Mouse (Mus musculus): Measurements from ENCODE around the gene Rnf207. TPM values are rescaled to one million over a fixed set of nuclear protein-coding genes. Genes with fewer than 3 reads are reported as not detected.
A peak's percentile ranks its signal among the peaks of the same experiment; 100 is the strongest.

Gene Rnf207
- polyA plus RNA-seq, 1 experiment from 2014 or later = 8.8 TPM

GRCm38 (mm10) chr4:152345120-152345889 lies 26.5 kb upstream of the Rnf207 start:
- no peak overlapping the region for H3K4me2 ChIP-seq
- H3K4me3 ChIP-seq = no peak overlapping the region
- H3K36me3 ChIP-seq = no peaks in the 10 kb centered on the region
- ATAC-seq (ENCODE audit: low FRiP score, low read depth) = no peak
- no peak overlapping the region for H3K27ac ChIP-seq (replicated peaks)
- H3K27me3 ChIP-seq = no peaks in the 10 kb centered on the region
- H3K9ac ChIP-seq = no peak overlapping the region
- 60% methylated on average over 7 of the region's 7 CpGs for whole genome bisulfite sequencing
- no peaks in the 10 kb centered on the region for H3K9me3 ChIP-seq
- H3K4me1 ChIP-seq (replicated peaks) = peaks cover 70% of the 10 kb centered on the region

DNA sequence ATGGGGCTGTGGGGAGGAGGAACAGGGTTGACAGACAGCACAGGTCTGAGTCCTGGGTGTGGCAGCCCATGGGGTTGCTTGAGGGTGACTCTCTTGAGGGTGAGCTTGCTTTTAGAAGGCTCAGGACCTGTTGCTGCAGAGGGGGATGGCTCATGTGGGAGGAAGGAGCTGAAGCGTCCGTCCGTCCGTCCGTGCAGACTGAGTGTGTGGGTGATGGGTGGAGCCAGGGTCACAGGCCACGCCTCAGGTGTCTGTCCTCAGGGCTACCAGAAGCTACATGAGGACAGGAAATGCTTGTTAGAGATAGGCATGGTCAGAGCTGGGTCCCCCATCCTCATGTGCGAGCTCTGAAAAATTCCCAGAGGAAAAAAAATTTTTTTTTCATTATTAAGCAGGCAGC lies 25.9 kb upstream of the Rnf207 start:
- H3K27me3 ChIP-seq = no peaks in the 10 kb centered on the region
- peaks cover 70% of the 10 kb centered on the region for H3K4me1 ChIP-seq (replicated peaks)
- no peak overlapping the region for H3K4me2 ChIP-seq
- H3K4me3 ChIP-seq = no peak overlapping the region
- no peaks in the 10 kb centered on the region for H3K9me3 ChIP-seq
- H3K36me3 ChIP-seq = no peaks in the 10 kb centered on the region
- WGBS = 65% methylated on average over 7 of the region's 7 CpGs
- no peak overlapping the region for H3K27ac ChIP-seq (replicated peaks)
- no peak for ATAC-seq (ENCODE audit: low FRiP score, low read depth)
- H3K9ac ChIP-seq = no peak overlapping the region

DNA sequence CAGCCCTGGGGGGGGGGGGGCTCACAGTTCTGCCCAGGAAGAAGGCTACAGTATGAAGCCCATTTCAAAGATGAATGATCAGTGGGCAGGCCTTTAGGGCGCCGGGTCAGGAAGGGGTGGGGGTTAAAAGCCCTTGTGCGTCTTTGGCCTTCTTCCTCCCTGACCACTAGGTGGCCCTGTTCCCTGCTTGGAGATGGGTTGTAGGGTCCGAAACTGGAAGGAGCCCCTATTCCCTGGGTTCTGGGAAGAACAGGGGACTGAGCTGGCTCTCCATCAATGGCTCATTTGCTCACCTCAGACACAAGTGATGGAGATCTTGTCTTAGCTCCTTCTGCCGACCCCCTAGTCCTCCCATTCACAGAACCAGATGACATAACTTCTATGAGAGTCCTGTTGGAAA lies 24.5 kb upstream of the Rnf207 start:
- Histone ChIP-seq H3K4me3 (no peak overlapping the region), H3K4me1 (replicated peaks) (peaks cover 67% of the 10 kb centered on the region), H3K9me3 (no peaks in the 10 kb centered on the region), H3K9ac (no peak overlapping the region), H3K4me2 (no peak overlapping the region), H3K27me3 (no peaks in the 10 kb centered on the region), H3K27ac (replicated peaks) (no peak overlapping the region), H3K36me3 (no peaks in the 10 kb centered on the region)
- ATAC-seq (ENCODE audit: low FRiP score, low read depth) = no peak
- WGBS = 12% methylated on average over 5 of the region's 5 CpGs

GRCm38 (mm10) chr4:152340584-152341284 lies 21.9 kb upstream of the Rnf207 start:
- 35% methylated on average over 15 of the region's 15 CpGs for WGBS
- H3K9ac ChIP-seq = no peak overlapping the region

DNA sequence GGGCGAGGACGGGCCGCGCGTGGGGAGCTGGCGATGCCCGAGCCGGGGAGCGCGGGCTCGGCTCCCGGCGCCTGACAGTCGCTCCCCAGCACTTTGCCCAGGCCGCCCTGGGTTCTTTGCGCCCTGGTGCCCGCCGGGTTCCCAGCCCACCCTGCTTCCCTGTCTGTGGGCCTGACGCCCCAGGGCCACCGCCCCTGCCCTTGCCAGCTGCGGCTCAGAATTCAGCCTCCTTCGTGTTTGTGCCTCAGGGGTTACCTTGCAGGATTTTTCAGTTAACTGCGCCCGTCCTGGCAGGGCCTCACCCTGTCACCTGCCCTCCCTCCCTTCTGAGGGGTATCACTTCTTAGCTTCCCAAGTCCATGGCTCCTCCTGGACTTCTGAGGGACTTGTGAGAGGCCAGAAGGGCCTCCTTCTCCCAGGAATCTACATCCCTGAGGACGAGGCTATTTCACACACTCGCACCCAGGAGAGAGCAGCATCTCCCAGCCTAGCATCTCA lies 20.5 kb upstream of the Rnf207 start:
- 0 out of 2 replicates have a peak, but pooled peaks cover 3% of the 10 kb centered on the region for H3K36me3 ChIP-seq
- H3K27me3 ChIP-seq = no peaks in the 10 kb centered on the region
- no peaks in the 10 kb centered on the region for H3K9me3 ChIP-seq
- H3K27ac ChIP-seq (replicated peaks) = peak overlapping the region; percentile 84
- peak overlapping the region; percentile 90 for H3K9ac ChIP-seq
- H3K4me2 ChIP-seq = peak overlapping the region; percentile 82
- peaks cover 54% of the 10 kb centered on the region for H3K4me1 ChIP-seq (replicated peaks)
- ATAC-seq (ENCODE audit: low FRiP score, low read depth) = peak; percentile 23; the same call in 1 of the 2 replicates
- WGBS = 2% methylated on average over 23 of the region's 26 CpGs
- peak overlapping the region; percentile 79 for H3K4me3 ChIP-seq

More at GRCm38 (mm10) chr4:152340584-152341284, 21.9 kb upstream of the Rnf207 start:
- Histone ChIP-seq H3K4me3 (peak overlapping the region; percentile 79), H3K4me1 (replicated peaks) (peaks cover 64% of the 10 kb centered on the region), H3K27ac (replicated peaks) (no peak overlapping the region), H3K27me3 (no peaks in the 10 kb centered on the region), H3K36me3 (0 out of 2 replicates have a peak, but pooled peaks cover 3% of the 10 kb centered on the region), H3K4me2 (peak overlapping the region; percentile 82), H3K9me3 (no peaks in the 10 kb centered on the region)
- ATAC-seq (ENCODE audit: low FRiP score, low read depth) = no peak

DNA sequence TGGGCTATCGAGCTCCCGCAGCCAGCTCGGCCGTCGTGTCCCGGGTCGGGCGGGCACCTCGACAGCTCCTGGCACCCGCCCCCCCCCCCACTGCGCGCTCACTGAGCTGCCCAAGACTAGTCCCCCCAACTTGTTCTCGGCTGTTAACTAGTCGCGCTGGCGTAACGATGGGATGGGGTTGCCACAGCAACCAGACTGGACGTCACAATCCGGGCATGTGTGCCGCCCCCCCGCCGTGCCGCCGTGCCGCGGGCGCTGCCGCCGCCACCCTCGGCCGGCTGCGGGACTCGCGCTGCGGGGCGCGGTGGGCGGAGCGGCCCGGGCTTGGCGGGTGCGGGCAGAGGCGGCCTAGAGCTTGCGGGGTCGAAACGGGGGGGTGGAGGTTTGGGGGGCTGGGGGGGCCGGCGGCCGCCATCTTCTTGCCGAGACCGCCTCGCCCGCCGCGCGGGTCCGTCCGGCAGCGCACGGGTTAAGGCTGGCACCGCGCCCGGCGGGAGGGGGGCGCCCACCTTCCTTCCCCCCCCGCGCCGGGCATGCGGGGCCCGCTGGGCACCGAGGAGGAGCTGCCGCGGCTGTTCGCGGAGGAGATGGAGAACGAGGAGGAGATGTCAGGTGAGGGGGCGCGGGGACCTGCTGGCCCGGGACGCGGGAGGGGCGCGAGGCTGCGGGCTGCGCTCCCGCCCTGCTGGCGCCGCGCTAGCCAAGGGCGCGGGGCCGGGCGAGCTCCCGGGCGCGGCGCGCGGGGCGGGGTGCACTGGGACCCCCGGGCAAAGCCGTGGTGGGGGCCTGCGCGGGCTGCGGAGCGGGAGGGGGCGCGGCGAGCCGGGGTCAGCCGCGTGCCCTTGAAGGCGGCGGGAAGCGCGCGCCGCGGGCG lies 19.9 kb upstream of the Rnf207 start, which contains the start of gene Chd5:
Chd5 (plus strand) TSS at position 233 of the 874 bp plus-strand sequence.
- ATAC-seq (ENCODE audit: low FRiP score, low read depth) = peak; percentile 44
- Histone ChIP-seq H3K9me3 (no peaks in the 10 kb centered on the region), H3K4me3 (peak within 1 kb of the TSS; percentile 79), H3K27ac (replicated peaks) (peak within 1 kb of the TSS; percentile 84), H3K4me2 (peak within 1 kb of the TSS; percentile 82), H3K9ac (peak within 1 kb of the TSS; percentile 90), H3K4me1 (replicated peaks) (peaks cover 49% of the 10 kb centered on the region), H3K27me3 (no peaks in the 10 kb centered on the region), H3K36me3 (0 out of 2 replicates have a peak, but pooled peaks cover 9% of the 10 kb centered on the region)
- WGBS = under 1% methylated on average over 73 of the region's 120 CpGs

- H3K4me1 ChIP-seq (replicated peaks) = peaks cover 46% of the 10 kb centered on the region
Observed at GRCm38 (mm10) chr4:152337772-152338171, 19.0 kb upstream of the Rnf207 start.

DNA sequence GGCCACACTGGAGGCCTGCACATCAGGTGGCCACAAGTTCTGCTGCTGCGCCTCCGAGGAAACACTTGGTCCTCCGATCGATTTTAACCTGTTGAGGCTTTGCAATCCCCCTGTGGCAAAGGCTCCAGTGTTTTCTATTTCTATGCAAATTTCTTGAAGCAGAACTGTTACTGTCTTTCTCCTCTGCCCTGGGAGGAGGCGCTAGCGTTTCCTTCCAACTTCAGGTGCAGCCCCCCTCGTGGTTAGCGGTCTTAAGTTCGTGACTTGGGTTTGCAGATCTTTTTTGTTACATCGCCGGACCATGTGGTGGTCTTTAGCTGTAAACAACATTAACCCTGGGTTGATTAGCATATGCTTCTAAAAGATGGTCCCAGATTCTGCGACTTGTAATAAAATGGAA lies 14.8 kb upstream of the Rnf207 start:
- H3K36me3 ChIP-seq = peaks cover 50% of the 10 kb centered on the region
- H3K9me3 ChIP-seq = no peaks in the 10 kb centered on the region
- no peak overlapping the region for H3K27ac ChIP-seq (replicated peaks)
- no peak for ATAC-seq (ENCODE audit: low FRiP score, low read depth)
- H3K4me2 ChIP-seq = no peak overlapping the region
- H3K4me3 ChIP-seq = no peak overlapping the region
- H3K27me3 ChIP-seq = no peaks in the 10 kb centered on the region
- peaks cover 10% of the 10 kb centered on the region for H3K4me1 ChIP-seq (replicated peaks)
- WGBS = 89% methylated on average over 12 of the region's 12 CpGs
- H3K9ac ChIP-seq = no peak overlapping the region

More at GRCm38 (mm10) chr4:152337772-152338171, 19.0 kb upstream of the Rnf207 start:
- Histone ChIP-seq H3K9ac (no peak overlapping the region), H3K36me3 (0 out of 2 replicates have a peak, but pooled peaks cover 11% of the 10 kb centered on the region), H3K27ac (replicated peaks) (no peak overlapping the region), H3K4me3 (no peak overlapping the region), H3K4me2 (no peak overlapping the region), H3K9me3 (no peaks in the 10 kb centered on the region), H3K27me3 (no peaks in the 10 kb centered on the region)
- 25% methylated on average over 6 of the region's 6 CpGs for WGBS
- ATAC-seq (ENCODE audit: low FRiP score, low read depth) = no peak

GRCm38 (mm10) chr4:152332952-152333351 lies 14.2 kb upstream of the Rnf207 start:
- Histone ChIP-seq H3K27me3 (no peaks in the 10 kb centered on the region), H3K4me2 (no peak overlapping the region), H3K4me3 (no peak overlapping the region), H3K27ac (replicated peaks) (no peak overlapping the region), H3K9me3 (no peaks in the 10 kb centered on the region), H3K36me3 (peaks cover 50% of the 10 kb centered on the region), H3K4me1 (replicated peaks) (0 out of 2 replicates have a peak, but pooled peaks cover 7% of the 10 kb centered on the region), H3K9ac (no peak overlapping the region)
- peak; percentile 67 for ATAC-seq (ENCODE audit: low FRiP score, low read depth)
- 28% methylated on average over 2 of the region's 2 CpGs for WGBS

DNA sequence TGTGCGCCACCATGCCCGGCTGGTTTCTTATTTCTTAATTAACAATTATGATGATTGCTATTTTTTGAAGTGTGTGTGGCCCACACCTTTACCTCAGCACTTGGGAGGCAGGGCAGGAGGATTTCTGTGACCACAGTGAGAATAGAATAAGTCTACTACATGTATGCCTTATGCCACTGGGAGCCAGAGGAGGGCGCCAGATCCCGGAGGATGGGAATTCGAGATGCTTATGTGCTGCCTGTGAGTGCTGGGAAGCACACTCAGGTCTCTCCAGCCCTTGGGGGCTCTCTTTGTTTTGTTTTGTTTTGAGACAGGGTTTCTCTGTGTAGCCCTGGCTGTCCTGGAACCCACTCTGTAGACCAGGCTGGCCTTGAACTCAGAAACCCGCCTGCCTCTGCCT lies 9.9 kb upstream of the Rnf207 start:
- peaks cover 42% of the 10 kb centered on the region for H3K36me3 ChIP-seq
- H3K4me1 ChIP-seq (replicated peaks) = peaks cover 22% of the 10 kb centered on the region
- no peak overlapping the region for H3K27ac ChIP-seq (replicated peaks)
- H3K4me2 ChIP-seq = no peak overlapping the region
- no peak overlapping the region for H3K9ac ChIP-seq
- 84% methylated on average over 6 of the region's 6 CpGs for WGBS
- H3K9me3 ChIP-seq = no peaks in the 10 kb centered on the region
- no peaks in the 10 kb centered on the region for H3K27me3 ChIP-seq
- no peak for ATAC-seq (ENCODE audit: low FRiP score, low read depth)
- no peak overlapping the region for H3K4me3 ChIP-seq

DNA sequence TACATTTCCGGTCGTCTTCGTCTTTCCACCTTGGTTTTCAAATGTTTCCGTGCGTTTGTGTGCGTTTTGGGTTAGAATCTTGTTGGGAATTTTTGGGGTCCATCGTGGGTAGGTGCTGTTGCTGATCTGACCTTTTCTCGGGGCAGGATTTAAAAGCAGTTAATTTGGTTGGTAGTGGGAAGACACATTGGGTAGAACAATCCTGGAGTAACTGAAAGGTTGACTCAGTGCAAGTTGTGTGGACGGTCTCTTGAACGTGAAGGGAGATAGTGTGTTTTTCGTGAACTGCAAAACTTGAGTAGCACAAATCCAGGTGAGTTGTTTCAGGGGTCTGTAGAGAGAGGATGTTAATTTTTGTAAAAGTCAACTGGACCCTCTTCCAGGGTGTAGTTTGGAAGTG lies 7.8 kb upstream of the Rnf207 start:
- 2% methylated on average over 11 of the region's 11 CpGs for WGBS
- peak overlapping the region; percentile 73 for H3K4me2 ChIP-seq

More for the DNA sequence above, 7.8 kb upstream of the Rnf207 start:
- peaks cover 17% of the 10 kb centered on the region for H3K4me1 ChIP-seq (replicated peaks)
- no peak for ATAC-seq (ENCODE audit: low FRiP score, low read depth)
- H3K4me3 ChIP-seq = peak overlapping the region; percentile 78
- H3K27ac ChIP-seq (replicated peaks) = no peak overlapping the region
- peak overlapping the region; percentile 86 for H3K9ac ChIP-seq
- no peaks in the 10 kb centered on the region for H3K27me3 ChIP-seq
- H3K9me3 ChIP-seq = no peaks in the 10 kb centered on the region
- peaks cover 30% of the 10 kb centered on the region for H3K36me3 ChIP-seq

Data from hindbrain, embryonic 15.5 days (tissue).